Mouse (Mus musculus): ENCODE results near the gene Pdlim7. TPM values are rescaled to one million over a fixed set of nuclear protein-coding genes. Genes with fewer than 3 reads are reported as not detected.

The Pdlim7 gene
- polyA plus RNA-seq, 1 experiment from 2014 or later, result 159 TPM

DNA sequence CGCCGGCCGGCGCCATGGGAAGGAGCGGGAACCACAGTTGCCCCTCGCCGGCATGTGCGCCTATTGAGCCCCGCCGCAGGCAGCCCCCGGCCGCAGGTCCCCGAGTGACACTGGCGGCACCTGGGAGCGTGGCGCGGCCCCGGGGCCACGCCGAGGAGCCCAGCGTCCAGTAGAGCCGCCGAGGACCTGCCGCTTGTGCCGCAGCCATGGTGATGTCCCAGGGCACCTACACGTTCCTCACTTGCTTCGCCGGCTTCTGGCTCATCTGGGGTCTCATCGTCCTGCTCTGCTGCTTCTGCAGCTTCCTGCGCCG lies 41.7 kb downstream of the Pdlim7 start:
- H3K36me3 ChIP-seq, result peaks cover 43% of the 10 kb centered on the region
- H3K27me3 ChIP-seq, result no peaks in the 10 kb centered on the region
- peak overlapping the region; percentile 97 for H3K4me2 ChIP-seq (replicated peaks)
- whole genome bisulfite sequencing, result 0% methylated on average over 31 of the region's 31 CpGs
- peaks cover 98% of the 10 kb centered on the region for H3K4me1 ChIP-seq (replicated peaks)
- peak; percentile 31 for ATAC-seq
- H3K9me3 ChIP-seq, result no peaks in the 10 kb centered on the region
- H3K4me3 ChIP-seq (replicated peaks), result peak overlapping the region; percentile 51
- peak overlapping the region; percentile 89 for H3K9ac ChIP-seq (replicated peaks)
- H3K27ac ChIP-seq, result peak overlapping the region; percentile 95

- WGBS, result under 1% methylated on average over 54 of the region's 54 CpGs
- ATAC-seq, result peak; percentile 62
- no peaks in the 10 kb centered on the region for H3K27me3 ChIP-seq
- peak overlapping the region; percentile 97 for H3K4me2 ChIP-seq (replicated peaks)
- peaks cover 38% of the 10 kb centered on the region for H3K36me3 ChIP-seq
- H3K9me3 ChIP-seq, result no peaks in the 10 kb centered on the region
- peak overlapping the region; percentile 89 for H3K9ac ChIP-seq (replicated peaks)
- peak overlapping the region; percentile 95 for H3K27ac ChIP-seq
- peaks cover 98% of the 10 kb centered on the region for H3K4me1 ChIP-seq (replicated peaks)
- H3K4me3 ChIP-seq (replicated peaks), result peak overlapping the region; percentile 51
These were observed 42.2 kb downstream of the Pdlim7 start for GRCm38 (mm10) chr13:55471156-55471818.

- H3K27me3 ChIP-seq, result no peaks in the 10 kb centered on the region
- no peak for ATAC-seq
- peaks cover 29% of the 10 kb centered on the region for H3K36me3 ChIP-seq
- peak overlapping the region; percentile 95 for H3K27ac ChIP-seq
- H3K9me3 ChIP-seq, result no peaks in the 10 kb centered on the region
- H3K4me1 ChIP-seq (replicated peaks), result peaks cover 98% of the 10 kb centered on the region
- peak overlapping the region; percentile 97 for H3K4me2 ChIP-seq (replicated peaks)
- no peak overlapping the region for H3K4me3 ChIP-seq (replicated peaks)
- WGBS, result 31% methylated on average over 9 of the region's 9 CpGs
- peak overlapping the region; percentile 89 for H3K9ac ChIP-seq (replicated peaks)
These were observed 43.1 kb downstream of the Pdlim7 start for GRCm38 (mm10) chr13:55470372-55470771.

- H3K4me2 ChIP-seq (replicated peaks), result 0 out of 2 replicates have a peak overlapping the region, but pooled peaks have one; percentile 13
- no peaks in the 10 kb centered on the region for H3K27me3 ChIP-seq
- H3K4me3 ChIP-seq (replicated peaks), result no peak overlapping the region
- H3K36me3 ChIP-seq, result peaks cover 15% of the 10 kb centered on the region
- no peak for ATAC-seq
- peak overlapping the region; percentile 44 for H3K9ac ChIP-seq (replicated peaks)
- 32% methylated on average over 13 of the region's 13 CpGs for WGBS
- no peaks in the 10 kb centered on the region for H3K9me3 ChIP-seq
- peaks cover 94% of the 10 kb centered on the region for H3K4me1 ChIP-seq (replicated peaks)
- H3K27ac ChIP-seq, result peak overlapping the region; percentile 47; the same call in 1 of the 2 replicates
These were observed 44.5 kb downstream of the Pdlim7 start for GRCm38 (mm10) chr13:55468851-55469560.

DNA sequence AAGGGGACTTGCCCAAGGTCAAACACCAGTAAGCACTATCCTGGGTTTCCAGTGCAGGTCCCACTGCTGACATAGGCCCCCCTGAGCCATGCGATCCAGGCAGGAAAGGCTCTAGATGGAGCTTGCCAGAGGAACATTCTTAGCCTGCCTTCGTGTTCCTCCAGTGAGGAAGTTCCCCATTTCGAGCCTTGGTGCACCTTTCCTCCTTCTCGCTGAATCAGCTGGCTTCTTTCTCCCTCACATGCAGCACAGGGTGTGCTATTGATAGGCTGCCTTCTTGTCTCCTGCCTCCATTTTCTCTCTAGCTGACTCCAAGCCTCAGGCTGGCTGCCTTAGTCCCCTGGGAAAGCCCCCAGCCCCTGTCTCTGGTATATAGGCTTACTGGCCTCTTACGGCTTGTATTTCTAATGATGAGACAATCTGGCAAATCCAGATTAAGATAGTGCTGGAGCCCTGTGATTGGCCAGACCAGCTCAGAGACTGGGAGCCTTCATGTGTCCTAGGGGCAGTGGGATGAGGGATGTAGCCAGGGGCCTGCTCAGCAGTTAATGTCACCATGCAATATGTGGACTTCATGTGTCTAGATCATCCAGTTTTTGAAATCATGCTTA lies 47.5 kb downstream of the Pdlim7 start:
- no peak for ATAC-seq
- Histone ChIP-seq H3K36me3 (peaks cover 10% of the 10 kb centered on the region), H3K27me3 (no peaks in the 10 kb centered on the region), H3K4me2 (replicated peaks) (peak overlapping the region; percentile 86), H3K4me1 (replicated peaks) (peaks cover 75% of the 10 kb centered on the region), H3K9ac (replicated peaks) (peak overlapping the region; percentile 92), H3K4me3 (replicated peaks) (peak overlapping the region; percentile 60), H3K27ac (peak overlapping the region; percentile 99), H3K9me3 (no peaks in the 10 kb centered on the region)
- WGBS, result 61% methylated on average over 5 of the region's 5 CpGs

DNA sequence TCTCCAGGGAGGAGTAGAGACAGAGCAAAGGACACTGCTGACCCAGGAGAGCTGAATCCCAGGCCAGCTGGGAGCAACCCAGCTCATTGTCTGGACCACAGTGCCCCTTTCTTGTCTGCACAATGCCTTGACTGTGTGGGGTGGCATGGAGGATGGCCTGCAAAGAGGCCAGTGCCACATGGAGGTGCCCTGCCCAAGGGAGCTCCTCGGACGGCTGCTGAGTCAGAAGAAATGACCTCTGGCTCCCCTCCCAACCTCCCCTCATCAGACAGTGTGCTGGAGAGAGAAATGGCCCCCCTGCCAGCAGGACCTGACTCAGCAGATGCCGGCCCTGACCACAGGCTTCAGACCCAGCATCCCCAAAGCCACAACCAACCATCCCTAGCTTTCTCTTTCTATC lies 48.3 kb downstream of the Pdlim7 start:
- H3K4me3 ChIP-seq (replicated peaks), result peak overlapping the region; percentile 60
- peak; percentile 44 for ATAC-seq
- peaks cover 68% of the 10 kb centered on the region for H3K4me1 ChIP-seq (replicated peaks)
- peak overlapping the region; percentile 92 for H3K9ac ChIP-seq (replicated peaks)
- H3K4me2 ChIP-seq (replicated peaks), result peak overlapping the region; percentile 86
- H3K27me3 ChIP-seq, result no peaks in the 10 kb centered on the region
- H3K36me3 ChIP-seq, result peaks cover 18% of the 10 kb centered on the region
- no peaks in the 10 kb centered on the region for H3K9me3 ChIP-seq
- 5% methylated on average over 3 of the region's 3 CpGs for WGBS
- H3K27ac ChIP-seq, result peak overlapping the region; percentile 99

DNA sequence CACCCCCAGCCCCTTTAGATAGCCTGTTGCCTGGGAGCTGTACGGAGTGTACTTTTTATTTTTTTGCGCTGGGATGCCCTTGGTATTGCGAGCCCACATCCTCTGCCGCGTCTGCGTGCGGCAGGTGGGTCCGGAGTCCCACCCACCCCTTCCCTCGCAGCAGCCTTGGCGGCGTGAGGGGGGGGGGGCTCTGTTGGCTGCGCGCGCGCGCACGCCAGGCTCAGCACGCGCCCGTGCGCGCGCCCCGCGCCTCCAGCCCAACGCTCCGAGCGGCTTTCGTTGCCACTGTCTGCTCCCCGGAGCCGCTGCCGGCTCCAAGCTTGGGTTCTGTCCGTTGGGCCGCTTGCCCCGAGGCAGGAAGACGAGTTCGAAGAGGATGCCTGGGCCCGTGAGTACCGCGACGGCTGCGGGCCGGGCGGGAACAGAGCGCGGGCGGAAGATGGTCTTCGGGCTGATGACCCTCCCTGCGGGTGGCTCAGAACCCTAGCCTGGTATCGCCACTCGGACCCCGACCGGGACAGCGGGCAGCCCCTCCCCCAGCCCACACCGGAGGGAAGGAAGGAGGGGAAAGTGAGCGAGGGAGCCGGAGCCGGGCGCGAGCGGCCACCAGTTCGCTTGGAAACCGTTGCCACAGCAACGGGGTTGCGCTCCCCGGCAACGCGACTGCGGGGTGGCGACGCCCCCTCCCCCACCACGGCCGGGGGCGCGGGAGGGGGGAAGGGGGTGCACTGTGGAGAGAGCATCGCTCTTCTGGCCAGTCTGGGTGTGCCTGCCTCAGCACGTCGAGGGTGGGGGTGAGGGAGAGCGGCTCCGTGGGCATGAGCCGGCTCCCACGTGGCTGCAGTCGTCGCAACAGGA lies 49.2 kb downstream of the Pdlim7 start, which contains the start of gene Prr7:
Gene Prr7, plus strand, starts transcription at position 241 of the 858 bp plus-strand sequence.
- Histone ChIP-seq H3K4me2 (replicated peaks) (peak within 1 kb of the TSS; percentile 86), H3K36me3 (peaks cover 27% of the 10 kb centered on the region), H3K9ac (replicated peaks) (peak within 1 kb of the TSS; percentile 92), H3K9me3 (no peaks in the 10 kb centered on the region), H3K27ac (peak within 1 kb of the TSS; percentile 99), H3K4me1 (replicated peaks) (peaks cover 58% of the 10 kb centered on the region), H3K4me3 (replicated peaks) (peak within 1 kb of the TSS; percentile 60), H3K27me3 (no peaks in the 10 kb centered on the region)
- peak; percentile 86 for ATAC-seq
- under 1% methylated on average over 84 of the region's 84 CpGs for WGBS

GRCm38 (mm10) chr13:55463399-55464026 lies 50.0 kb downstream of the Pdlim7 start:
- Histone ChIP-seq H3K27ac (peak overlapping the region; percentile 99), H3K9ac (replicated peaks) (peak overlapping the region; percentile 92), H3K4me1 (replicated peaks) (peaks cover 51% of the 10 kb centered on the region), H3K4me2 (replicated peaks) (peak overlapping the region; percentile 86), H3K36me3 (peaks cover 34% of the 10 kb centered on the region), H3K4me3 (replicated peaks) (peak overlapping the region; percentile 60), H3K27me3 (no peaks in the 10 kb centered on the region), H3K9me3 (no peaks in the 10 kb centered on the region)
- 7% methylated on average over 14 of the region's 14 CpGs for WGBS
- no peak; the same call in 1 of the 2 replicates for ATAC-seq

GRCm38 (mm10) chr13:55462965-55463364 lies 50.5 kb downstream of the Pdlim7 start:
- Histone ChIP-seq H3K27me3 (no peaks in the 10 kb centered on the region), H3K9ac (replicated peaks) (no peak overlapping the region), H3K27ac (peak overlapping the region; percentile 99), H3K36me3 (peaks cover 40% of the 10 kb centered on the region), H3K4me2 (replicated peaks) (peak overlapping the region; percentile 86; the same call in 1 of the 2 replicates), H3K9me3 (no peaks in the 10 kb centered on the region), H3K4me1 (replicated peaks) (peaks cover 45% of the 10 kb centered on the region), H3K4me3 (replicated peaks) (no peak overlapping the region)
- 52% methylated on average over 2 of the region's 2 CpGs for WGBS
- ATAC-seq, result no peak

GRCm38 (mm10) chr13:55451785-55452549 lies 61.5 kb downstream of the Pdlim7 start:
- 97% methylated on average over 16 of the region's 16 CpGs for WGBS
- no peak overlapping the region for H3K4me3 ChIP-seq (replicated peaks)
- H3K4me2 ChIP-seq (replicated peaks), result no peak overlapping the region
- H3K9me3 ChIP-seq, result no peaks in the 10 kb centered on the region
- no peak for ATAC-seq
- H3K4me1 ChIP-seq (replicated peaks), result peaks cover 14% of the 10 kb centered on the region
- no peak overlapping the region for H3K9ac ChIP-seq (replicated peaks)
- H3K27ac ChIP-seq, result no peak overlapping the region
- H3K27me3 ChIP-seq, result no peaks in the 10 kb centered on the region
- H3K36me3 ChIP-seq, result peaks cover 78% of the 10 kb centered on the region

All from midbrain, embryonic 13.5 days (tissue).